Mouse (Mus musculus) thymus, adult 2 months (tissue): ENCODE data around the gene L3mbtl3.

Experiments used
- CTCF ChIP-seq: fragments of 200-500 bp; IDR thresholded peaks from 2 replicates; pipeline ENCODE4 v1.5.1; 2012; ENCODE audit warnings: mild to moderate bottlenecking, control low read depth, low read length, moderate library complexity, borderline replicate concordance; ENCODE audit not compliant: control insufficient read depth, poor library complexity, insufficient read depth; ENCODE audit errors: extremely low read depth
- POLR2A ChIP-seq: fragments of 200-500 bp; IDR thresholded peaks from 2 replicates; pipeline ENCODE4 v1.6.1; 2012; ENCODE audit warnings: mild to moderate bottlenecking, low read length, control low read depth, moderate library complexity; ENCODE audit not compliant: control insufficient read depth, poor library complexity, insufficient read depth; ENCODE audit errors: extremely low read depth

DNA sequence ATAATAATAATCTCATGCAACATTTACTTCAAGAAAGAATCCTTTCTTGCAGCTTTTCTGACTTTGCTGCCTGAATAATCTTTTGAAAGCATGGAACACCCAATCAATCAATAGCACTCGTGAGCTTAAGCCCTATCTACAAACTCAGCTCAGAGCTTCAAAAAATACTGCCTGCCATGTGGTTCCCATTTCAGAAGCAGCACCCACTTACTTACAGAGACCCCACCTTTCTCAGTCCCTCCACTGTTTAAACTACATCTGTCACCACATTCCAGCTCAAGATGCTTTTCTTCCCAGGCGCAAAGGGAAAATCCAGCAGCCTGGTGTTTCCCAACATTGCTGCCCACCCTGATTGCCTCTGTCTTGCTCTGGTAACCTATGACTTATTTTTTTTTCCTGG, 149.0 kb downstream of the L3mbtl3 start:
- TF ChIP-seq CTCF (no peak), POLR2A (no peak)
